Mouse (Mus musculus): ENCODE data around the gene Lypd9.
"Not testable (repeated sequence)": the region's sequence is repeated elsewhere in the genome, so short reads cannot be mapped to it uniquely, and the experiment has no call there.

Gene Lypd9

GRCm38 (mm10) chr11:58452759-58453158 is at the start of gene Lypd9:
Lypd9 (minus strand) TSS chr11:58452923.
- no peak for DNase-seq (ENCODE audit: low read depth, low spot score)

DNA sequence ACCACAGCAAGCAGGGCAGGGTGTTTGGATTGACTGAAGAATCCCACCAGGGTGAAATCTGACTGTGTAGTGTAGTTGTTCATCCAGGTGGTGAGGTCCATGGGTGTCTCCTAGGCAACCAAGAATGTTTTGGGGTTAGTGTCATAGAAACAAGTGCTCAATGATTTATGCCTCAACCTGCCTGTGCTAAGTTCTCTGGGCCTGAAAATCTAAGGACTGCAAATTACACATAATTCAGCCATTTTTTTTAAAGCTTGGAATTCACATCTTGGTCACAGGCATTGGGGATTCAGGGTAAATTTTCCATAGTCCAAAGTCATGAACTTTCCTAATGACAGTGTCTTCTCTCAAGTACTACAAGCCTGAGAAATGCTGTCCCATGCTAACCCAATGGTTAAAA is 49.7 kb upstream of the Lypd9 start, which contains the start of gene Olfr331:
Gene Olfr331 (minus strand): TSS at position 101 of the 400 bp plus-strand sequence.
- not testable (repeated sequence) for DNase-seq (ENCODE audit: low read depth, low spot score)

DNA sequence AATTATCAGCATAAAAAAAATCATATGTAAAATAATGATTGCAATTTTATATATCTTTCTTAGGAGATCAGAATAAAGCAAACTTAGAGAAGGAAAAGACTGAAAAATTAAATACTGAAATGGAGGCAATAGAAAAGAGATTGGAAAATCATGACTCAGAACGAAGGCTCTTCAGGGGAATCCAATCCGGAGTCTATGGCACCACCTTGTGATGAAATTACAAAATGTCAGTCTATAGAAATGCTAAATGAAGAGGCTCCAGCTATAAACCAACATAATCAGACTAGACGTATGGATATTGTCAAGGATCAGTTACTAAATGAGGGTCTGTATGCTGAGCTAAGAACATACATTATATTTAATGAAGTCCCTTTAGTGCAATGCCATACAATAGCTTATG is 46.6 kb upstream of the Lypd9 start:
- DNase-seq (ENCODE audit: low read depth, low spot score) = no peak

- DNase-seq (ENCODE audit: low read depth, low spot score) = no peak
Measured at GRCm38 (mm10) chr11:58498761-58499160, 46.0 kb upstream of the Lypd9 start.

DNA sequence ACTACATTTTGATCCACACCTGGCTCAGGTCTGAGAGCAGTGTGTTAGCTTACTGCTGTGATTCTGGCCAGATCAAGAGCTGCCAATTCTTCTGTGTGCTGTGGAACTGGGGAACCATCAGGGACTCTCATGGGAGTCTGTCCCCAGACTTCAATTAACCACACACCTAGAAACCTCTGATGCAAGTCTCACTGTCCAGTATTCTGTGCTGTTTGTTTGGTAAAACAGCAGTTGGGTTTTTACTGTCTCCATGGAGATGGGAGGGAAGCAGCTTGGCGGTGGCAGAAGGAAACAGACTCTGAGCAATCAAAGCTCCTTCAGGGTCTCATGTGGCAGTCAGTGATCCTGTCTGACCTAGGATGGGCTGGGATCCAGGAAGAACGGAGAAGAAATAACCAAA is 39.7 kb upstream of the Lypd9 start, which contains the start of gene Olfr332:
Gene Olfr332 (minus strand): TSS at position 101 of the 400 bp plus-strand sequence.
- DNase-seq (ENCODE audit: low read depth, low spot score) = no peak

DNA sequence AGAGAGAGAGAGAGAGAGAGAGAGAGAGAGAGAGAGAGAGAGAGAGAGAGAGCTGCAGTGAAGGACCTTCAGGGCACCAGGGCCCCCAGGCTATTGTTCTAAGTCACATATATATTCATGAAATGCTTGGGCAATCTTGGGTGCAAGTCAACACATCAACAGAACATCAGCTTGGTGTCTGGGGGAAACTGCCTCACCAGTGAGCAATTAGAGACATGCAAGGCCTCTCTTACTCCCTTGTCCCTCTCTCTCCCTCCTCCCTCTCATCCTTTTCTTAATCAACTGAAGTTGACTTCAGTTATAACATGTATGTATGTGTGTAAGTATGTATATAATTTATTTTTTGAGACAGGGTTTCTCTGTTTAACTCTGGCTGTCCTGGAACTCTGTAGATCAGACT is 9.4 kb upstream of the Lypd9 start, which contains the start of gene Olfr30:
Gene Olfr30 (minus strand): TSS at position 101 of the 400 bp plus-strand sequence.
- DNase-seq (ENCODE audit: low read depth, low spot score) = no peak

DNA sequence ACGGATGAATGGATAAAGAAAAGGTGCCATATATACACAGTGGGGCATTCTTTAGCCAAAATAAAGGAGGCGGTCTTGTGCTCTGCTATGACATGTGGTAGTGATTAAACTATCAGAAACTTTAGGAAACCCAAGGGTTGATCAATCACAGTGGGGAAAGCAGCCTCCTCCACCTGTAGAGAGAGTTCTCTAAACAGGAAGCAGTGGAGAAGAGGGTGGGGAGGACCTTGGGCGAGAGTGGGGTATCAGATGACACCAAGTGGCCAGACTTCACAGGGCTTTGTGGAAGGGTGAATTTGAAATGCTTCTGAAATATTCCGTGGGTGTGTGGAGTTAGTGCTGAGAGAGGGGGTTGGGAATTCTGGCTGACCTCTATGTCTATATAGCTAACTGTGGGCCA is 869 bp upstream of the Lypd9 start:
- no peak for DNase-seq (ENCODE audit: low read depth, low spot score)

GRCm38 (mm10) chr11:58437866-58438265 is 14.9 kb downstream of the Lypd9 start:
- DNase-seq (ENCODE audit: low read depth, low spot score) = no peak

DNA sequence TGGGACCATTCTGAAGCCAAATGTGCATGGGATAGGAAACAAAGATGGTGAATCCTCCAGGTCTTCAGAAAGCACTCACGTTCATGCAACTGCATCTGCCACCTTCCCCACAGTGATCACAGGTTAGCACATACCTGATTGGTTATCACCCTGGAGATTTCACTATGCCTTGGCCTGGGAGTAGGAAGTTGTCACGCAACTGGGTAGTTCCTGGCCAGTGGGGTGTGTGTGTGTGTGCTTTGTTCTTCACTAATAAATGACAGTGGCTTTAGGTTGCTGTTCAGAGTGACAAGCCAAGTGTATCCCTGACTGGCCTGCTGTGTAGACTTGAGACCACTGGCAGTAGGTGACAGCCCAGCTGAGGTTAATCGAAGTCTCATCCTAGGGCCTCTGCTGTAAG is 20.5 kb downstream of the Lypd9 start, which contains the start of gene Gm12253:
Gene Gm12253 (plus strand): TSS at position 301 of the 400 bp plus-strand sequence.
- DNase-seq (ENCODE audit: low read depth, low spot score) = no peak

GRCm38 (mm10) chr11:58420815-58421214 is 31.9 kb downstream of the Lypd9 start, which contains the start of gene 1810065E05Rik:
1810065E05Rik (plus strand) TSS chr11:58421111.
- no peak for DNase-seq (ENCODE audit: low read depth, low spot score)

GRCm38 (mm10) chr11:58418336-58418735 is 34.4 kb downstream of the Lypd9 start:
- DNase-seq (ENCODE audit: low read depth, low spot score) = peak; percentile 8

DNA sequence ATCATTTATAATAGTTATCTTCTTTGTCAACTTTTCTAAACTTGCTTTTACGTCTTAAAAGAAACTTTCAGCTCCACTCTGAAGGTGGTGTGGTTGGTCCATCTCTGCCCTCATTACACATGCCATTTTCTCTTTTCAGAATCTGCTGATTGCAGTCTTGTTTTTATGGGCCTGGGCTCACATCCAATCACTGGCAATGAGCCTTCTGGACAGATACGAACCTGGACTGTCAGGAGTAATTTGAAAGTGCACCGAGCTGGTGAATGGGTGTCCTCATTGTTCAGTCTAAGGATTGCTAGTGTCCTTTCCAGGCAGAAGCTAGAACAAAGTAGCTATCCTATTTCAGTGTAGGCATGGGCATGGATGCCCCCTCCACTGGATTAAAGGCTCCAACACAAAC is 44.7 kb downstream of the Lypd9 start:
- DNase-seq (ENCODE audit: low read depth, low spot score) = no peak

DNA sequence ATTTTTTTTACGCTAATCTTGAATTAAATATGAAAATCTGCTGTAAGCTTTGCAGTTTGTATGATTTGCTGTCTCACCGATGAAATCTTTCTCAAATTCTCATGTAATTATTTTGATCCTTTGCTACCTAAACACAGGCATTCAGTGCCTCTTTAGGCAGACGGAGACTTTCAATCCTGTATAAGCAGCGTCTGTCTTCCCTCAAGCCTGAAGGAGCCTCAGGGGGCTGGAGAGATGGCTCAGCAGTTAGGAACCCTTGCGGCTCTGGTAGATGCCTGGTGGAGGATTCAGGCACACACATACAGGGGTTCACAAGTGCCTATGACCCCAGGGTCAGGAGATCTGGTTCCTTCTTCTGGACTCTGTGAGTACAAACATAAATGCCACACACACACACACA is 52.1 kb downstream of the Lypd9 start:
- DNase-seq (ENCODE audit: low read depth, low spot score) = no peak

GRCm38 (mm10) chr11:58399985-58400645 is 52.6 kb downstream of the Lypd9 start:
- no peak for DNase-seq (ENCODE audit: low read depth, low spot score)
